Mouse (Mus musculus): ENCODE measurements around the gene Hyal6. TPM values are rescaled to one million over a fixed set of nuclear protein-coding genes. Genes with fewer than 3 reads are reported as not detected.

Hyal6 gene
- total and polyA plus RNA-seq, 2 experiments from 2014 or later: not detected

- TF ChIP-seq CTCF (IDR thresholded peaks at IDR 0.05; ENCODE audit: low read depth): no peak
- Histone ChIP-seq H3K4me2 (ENCODE audit: low read depth, low read length) (no peak within 1 kb of the TSS), H3K4me1 (ENCODE audit: insufficient read depth, low read length) (no peaks in the 10 kb centered on the region), H3K4me3 (ENCODE audit: low read length) (no peak within 1 kb of the TSS), H3K27me3 (ENCODE audit: insufficient read depth, low read length) (no peaks in the 10 kb centered on the region), H3K9me3 (ENCODE audit: low read length) (no peaks in the 10 kb centered on the region), H3K27ac (no peak within 1 kb of the TSS), H3K9ac (replicated peaks; ENCODE audit: low read length) (no peak within 1 kb of the TSS), H3K36me3 (ENCODE audit: insufficient read depth, low read length) (no peaks in the 10 kb centered on the region)
- no peak for DNase-seq (ENCODE audit: low spot score)
- no peak for ATAC-seq
These were observed 57.8 kb downstream of the Hyal6 start, which contains the start of gene Spam1 for GRCm38 (mm10) chr6:24790888-24791287. Gene Spam1, plus strand, starts transcription at chr6:24791188.

Other genes with a start within 250 kb of the Hyal6 start
- 1.5 and 1.7 TPM in 2 replicates for gene Iqub, start 218.2 kb upstream of the Hyal6 start, total RNA-seq (2014; rRNA removed)
- 1.5 and 2.0 TPM in 2 replicates for gene Iqub, start 218.2 kb upstream of the Hyal6 start, polyA plus RNA-seq (2015; fragmentation: Nextera tagmentation; extraction: Ambion mirVana)
- gene Ndufa5, start 205.2 kb upstream of the Hyal6 start, total RNA-seq (2014; rRNA removed): 17.1 and 24.3 TPM in 2 replicates
- gene Ndufa5, start 205.2 kb upstream of the Hyal6 start, polyA plus RNA-seq (2015; fragmentation: Nextera tagmentation; extraction: Ambion mirVana): 596 and 598 TPM in 2 replicates
- 0.11 and 0.31 TPM in 2 replicates for gene Asb15, start 205.1 kb upstream of the Hyal6 start, total RNA-seq (2014; rRNA removed)
- 0.11 and 0.24 TPM in 2 replicates for gene Asb15, start 205.1 kb upstream of the Hyal6 start, polyA plus RNA-seq (2015; fragmentation: Nextera tagmentation; extraction: Ambion mirVana)
- not detected in 2 replicates for gene Lmod2, start 135.5 kb upstream of the Hyal6 start, total RNA-seq (2014; rRNA removed)
- gene Lmod2, start 135.5 kb upstream of the Hyal6 start, polyA plus RNA-seq (2015; fragmentation: Nextera tagmentation; extraction: Ambion mirVana): not detected in 2 replicates
- gene Wasl, start 68.2 kb upstream of the Hyal6 start, total RNA-seq (2014; rRNA removed): 20.0 and 20.9 TPM in 2 replicates
- gene Wasl, start 68.2 kb upstream of the Hyal6 start, polyA plus RNA-seq (2015; fragmentation: Nextera tagmentation; extraction: Ambion mirVana): 57.4 and 61.0 TPM in 2 replicates
- not detected in 2 replicates for gene Hyal4, start 15.1 kb downstream of the Hyal6 start, total RNA-seq (2014; rRNA removed)
- not detected in 2 replicates for gene Hyal4, start 15.1 kb downstream of the Hyal6 start, polyA plus RNA-seq (2015; fragmentation: Nextera tagmentation; extraction: Ambion mirVana)
- gene Spam1, start 57.9 kb downstream of the Hyal6 start, total RNA-seq (2014; rRNA removed): not detected in 2 replicates
- not detected in 2 replicates for gene Spam1, start 57.9 kb downstream of the Hyal6 start, polyA plus RNA-seq (2015; fragmentation: Nextera tagmentation; extraction: Ambion mirVana)
- not detected in 2 replicates for gene Hyal5, start 124.8 kb downstream of the Hyal6 start, total RNA-seq (2014; rRNA removed)
- gene Hyal5, start 124.8 kb downstream of the Hyal6 start, polyA plus RNA-seq (2015; fragmentation: Nextera tagmentation; extraction: Ambion mirVana): not detected in 2 replicates
- 25.2 and 30.6 TPM in 2 replicates for gene Tmem229a, start 223.1 kb downstream of the Hyal6 start, total RNA-seq (2014; rRNA removed)
- gene Tmem229a, start 223.1 kb downstream of the Hyal6 start, polyA plus RNA-seq (2015; fragmentation: Nextera tagmentation; extraction: Ambion mirVana): 7.4 and 8.3 TPM in 2 replicates

All from hindbrain, postnatal 0 days (tissue).